Comparison of ENCODE assay signal across 14 mouse cellular contexts in genomic region chr1:154223807-154224207, GRCm38 (mm10). TPM values are rescaled to one million over a fixed set of nuclear protein-coding genes. Genes with fewer than 3 reads are reported as not detected.
A peak's percentile ranks its signal among the peaks of the same experiment; 100 is the strongest.
DNase-seq lines count a peak whose midpoint lies in the region; ATAC-seq lines count a peak whose summit lies in the region.
"Had no signal": no experiment of that assay in that cellular context is flagged by ENCODE, and none has a peak within 500 bp of the region (broad histone marks: within the 10 kb centered on the region; RNA-seq: fewer than 3 reads in every experiment).

No protein-coding gene starts in this region.

- H3K4me2 ChIP-seq in forebrain, embryonic 12.5 days = no peak overlapping the region
- H3K4me2 ChIP-seq in forebrain, embryonic 11.5 days (ENCODE audit: low read depth, low read length, severe bottlenecking) = no peak overlapping the region
- H3K4me2 ChIP-seq in forebrain, embryonic 14.5 days (ENCODE audit: low read length) = no peak overlapping the region

- no peaks in the 10 kb centered on the region for H3K36me3 ChIP-seq in forebrain, embryonic 12.5 days (replicated peaks)
- H3K36me3 ChIP-seq in forebrain, embryonic 11.5 days (ENCODE audit: control insufficient read depth, insufficient read depth, low read length) = no peaks in the 10 kb centered on the region
- no peaks in the 10 kb centered on the region for H3K36me3 ChIP-seq in forebrain, embryonic 14.5 days (ENCODE audit: control insufficient read depth, insufficient read depth, low read length)

- no peaks in the 10 kb centered on the region for H3K9me3 ChIP-seq in forebrain, embryonic 12.5 days
- no peaks in the 10 kb centered on the region for H3K9me3 ChIP-seq in forebrain, embryonic 11.5 days (ENCODE audit: control insufficient read depth, low read length)
- H3K9me3 ChIP-seq in forebrain, embryonic 14.5 days (replicated peaks; ENCODE audit: control insufficient read depth, low read length) = no peaks in the 10 kb centered on the region

- peak; percentile 44; the same call in 1 of the 2 replicates for ATAC-seq in forebrain, embryonic 12.5 days (ENCODE audit: low FRiP score)
- no peak for ATAC-seq in forebrain, embryonic 11.5 days (replicated peaks; ENCODE audit: low FRiP score)
- no peak for ATAC-seq in forebrain, embryonic 14.5 days

- WGBS in forebrain, embryonic 12.5 days = 17% methylated on average over 1 of the region's 1 CpGs
- 16% methylated on average over 1 of the region's 1 CpGs for WGBS in forebrain, embryonic 11.5 days
- 8% methylated on average over 1 of the region's 1 CpGs for WGBS in forebrain, embryonic 14.5 days

- no peaks in the 10 kb centered on the region for H3K27me3 ChIP-seq in forebrain, embryonic 12.5 days
- H3K27me3 ChIP-seq in forebrain, embryonic 11.5 days (ENCODE audit: control insufficient read depth, insufficient read depth, low read length) = no peaks in the 10 kb centered on the region
- H3K27me3 ChIP-seq in forebrain, embryonic 14.5 days (replicated peaks; ENCODE audit: control insufficient read depth, insufficient read depth, low read length) = no peaks in the 10 kb centered on the region

- no peak overlapping the region for H3K4me3 ChIP-seq in forebrain, embryonic 12.5 days (replicated peaks)
- H3K4me3 ChIP-seq in forebrain, embryonic 11.5 days (ENCODE audit: low read depth, low read length) = no peak overlapping the region
- no peak overlapping the region for H3K4me3 ChIP-seq in forebrain, embryonic 14.5 days (ENCODE audit: low read depth, low read length)
- H3K4me3 ChIP-seq: erythroblast, embryonic 14.5 days had no signal

- H3K9ac ChIP-seq in forebrain, embryonic 12.5 days = no peak overlapping the region
- H3K9ac ChIP-seq in forebrain, embryonic 11.5 days (ENCODE audit: low read length) = no peak overlapping the region
- H3K9ac ChIP-seq in forebrain, embryonic 14.5 days (ENCODE audit: low read length) = no peak overlapping the region

- H3K27ac ChIP-seq in forebrain, embryonic 12.5 days = no peak overlapping the region
- H3K27ac ChIP-seq in forebrain, embryonic 11.5 days (ENCODE audit: low read depth, low read length) = no peak overlapping the region
- H3K27ac ChIP-seq in forebrain, embryonic 14.5 days (ENCODE audit: low read depth, low read length) = no peak overlapping the region

- DNase-seq in forebrain, embryonic 11.5 days (ENCODE audit: low spot score) = no peak
- peak; percentile 50 for DNase-seq in forebrain, embryonic 14.5 days (ENCODE audit: low spot score)
- DNase-seq in left cerebral cortex, adult 18-20 months (ENCODE audit: low spot score in 2 of 2) = peak; percentile 18 to 47
- peak; percentile 26 for DNase-seq in retina, adult 2 months (ENCODE audit: low read depth, low spot score)
- no peak for DNase-seq in kidney, postnatal 10 days
- no peak for DNase-seq in lung, postnatal 36 days
- no peak for DNase-seq in cerebellum, adult 9-10 months
- DNase-seq: heart, postnatal 10 days; lung, adult 2 months had no signal

- no peaks in the 10 kb centered on the region for H3K4me1 ChIP-seq in forebrain, embryonic 12.5 days
- H3K4me1 ChIP-seq in forebrain, embryonic 11.5 days (replicated peaks; ENCODE audit: control insufficient read depth, insufficient read depth, low read length) = no peaks in the 10 kb centered on the region
- no peaks in the 10 kb centered on the region for H3K4me1 ChIP-seq in forebrain, embryonic 14.5 days (ENCODE audit: control insufficient read depth, insufficient read depth, low read length)

RNA-seq across cellular contexts. Expression of gene Zfp648, which starts 22.8 kb away (rescaled TPM):
- not detected in 2 replicates for polyA plus RNA-seq in forebrain, embryonic 12.5 days (2016; fragmentation: Nextera tagmentation; extraction: Ambion mirVana)
- polyA plus RNA-seq in forebrain, embryonic 11.5 days (2014; fragmentation: Nextera tagmentation; extraction: Ambion mirVana) = not detected in 2 replicates
- 0.30 and 0.41 TPM in 2 replicates for polyA plus RNA-seq in forebrain, embryonic 14.5 days (2014; fragmentation: Nextera tagmentation; extraction: Ambion mirVana)
- 1 to 10 TPM in 1 of 2 experiments, under 1 TPM in 1; 0.56 to 1.4 TPM for total RNA-seq in left cerebral cortex, adult 18-20 months (2021)
- total RNA-seq: heart, postnatal 10 days; neutrophil, adult 5-6 weeks had no signal
- polyA plus RNA-seq: C2C12; erythroblast, embryonic 14.5 days; testis, adult 2 months had no signal

Comparison
In these comparisons a context has a peak if more than half of its experiments do, and no peak if none do; other contexts are left out.
1. DNase-seq: peak in forebrain, embryonic 14.5 days (single experiment), left cerebral cortex, adult 18-20 months (2 of 2) and retina, adult 2 months (single experiment); none in forebrain, embryonic 11.5 days (single experiment), kidney, postnatal 10 days (single experiment), lung, postnatal 36 days (single experiment) and cerebellum, adult 9-10 months (single experiment).